Mouse (Mus musculus) kidney, postnatal 0 days (tissue): Measurements from ENCODE around the gene Alg9. TPM values are rescaled to one million over a fixed set of nuclear protein-coding genes. Genes with fewer than 3 reads are reported as not detected.

ENCODE experiments used
- ATAC-seq: fragments of 200-750 bp; cut with Nextera tagmentation; replicated peaks from 2 replicates; pipeline ENCODE4 v1.8.0; 2017; ENCODE audit warnings: low read depth, moderate number of reproducible peaks, moderate TSS enrichment, moderate library complexity; ENCODE audit not compliant: low FRiP score
- DNase-seq: peaks from one replicate; pipeline ENCODE4 v3.0.0-alpha.2; 2016; ENCODE audit warnings: low spot score
- H3K27ac ChIP-seq: fragments of 300-500 bp; sonication (generic); 2 replicates; pipeline ENCODE4 v1.5.1; 2014; ENCODE audit warnings: mild to moderate bottlenecking
- H3K27me3 ChIP-seq: fragments of 300-500 bp; sonication (generic); 2 replicates; pipeline ENCODE4 v1.6.1; 2014; ENCODE audit warnings: low read length, mixed read lengths; ENCODE audit not compliant: insufficient read depth
- H3K36me3 ChIP-seq: fragments of 300-500 bp; sonication (generic); 2 replicates; pipeline ENCODE4 v1.6.1; 2014; ENCODE audit warnings: low read length, mixed read lengths; ENCODE audit not compliant: insufficient read depth
- H3K4me1 ChIP-seq: fragments of 300-500 bp; sonication (generic); replicated peaks from 2 replicates; pipeline ENCODE4 v1.6.1; 2014; ENCODE audit warnings: antibody characterized with exemption, low read length, mixed read lengths; ENCODE audit not compliant: insufficient read depth
- H3K4me2 ChIP-seq: fragments of 300-500 bp; sonication (generic); 2 replicates; pipeline ENCODE4 v1.6.1; 2014; ENCODE audit warnings: mild to moderate bottlenecking, low read length, moderate library complexity, mixed read lengths
- H3K4me3 ChIP-seq: fragments of 300-500 bp; sonication (generic); replicated peaks from 2 replicates; pipeline ENCODE4 v1.5.1; 2014; ENCODE audit warnings: low read depth, low read length
- H3K9ac ChIP-seq: fragments of 300-500 bp; sonication (generic); 2 replicates; pipeline ENCODE4 v1.6.1; 2014; ENCODE audit warnings: low read depth, low read length
- H3K9me3 ChIP-seq: fragments of 300-500 bp; sonication (generic); replicated peaks from 2 replicates; pipeline ENCODE4 v1.6.1; 2016; ENCODE audit warnings: low read length, inconsistent platforms, mixed read lengths
- CTCF ChIP-seq: IDR thresholded peaks from 2 replicates; pipeline ENCODE4 v1.5.1; 2016; ENCODE audit warnings: antibody characterized with exemption, low read depth, mild to moderate bottlenecking, moderate library complexity
- WGBS: fragments of 180-500 bp; shearing (Covaris S2); extraction: QIAGEN DNeasy Blood & Tissue Kit; methylation state at CpG from one replicate; pipeline ENCODE4 v1.1.7; 2014; 5-methylcytosine and 5-hydroxymethylcytosine counted together
- polyA plus RNA-seq: library from polyadenylated mRNA; unstranded; fragments of >200 nt; fragmentation: Nextera tagmentation; extraction: Ambion mirVana; gene quantifications from 2 replicates; pipeline ENCODE4 v1.2.1, GENCODE M21; 2015

The Alg9 gene
- polyA plus RNA-seq, 1 experiment from 2014 or later: 24.8 TPM

GRCm38 (mm10) chr9:50847606-50848368 lies 73.0 kb downstream of the Alg9 start:
- Histone ChIP-seq H3K27ac (peak overlapping the region; percentile 74; the same call in 1 of the 2 replicates), H3K9me3 (no peaks in the 10 kb centered on the region), H3K27me3 (no peaks in the 10 kb centered on the region), H3K4me1 (peaks cover 17% of the 10 kb centered on the region), H3K4me2 (no peak overlapping the region), H3K9ac (no peak overlapping the region), H3K4me3 (no peak overlapping the region), H3K36me3 (0 out of 2 replicates have a peak, but pooled peaks cover 4% of the 10 kb centered on the region)
- ATAC-seq (no peak), DNase-seq (no peak)
- WGBS: 48% methylated on average over 12 of the region's 12 CpGs
- TF ChIP-seq CTCF: no peak

GRCm38 (mm10) chr9:50848821-50849220 lies 74.0 kb downstream of the Alg9 start:
- Histone ChIP-seq H3K9ac (no peak overlapping the region), H3K36me3 (no peaks in the 10 kb centered on the region), H3K9me3 (no peaks in the 10 kb centered on the region), H3K4me1 (peaks cover 22% of the 10 kb centered on the region), H3K27ac (peak overlapping the region; percentile 74), H3K4me3 (no peak overlapping the region), H3K27me3 (no peaks in the 10 kb centered on the region), H3K4me2 (no peak overlapping the region)
- WGBS: 56% methylated on average over 5 of the region's 5 CpGs
- DNase-seq (peak; percentile 3), ATAC-seq (0 out of 2 replicates have a peak, but pooled peaks have one; percentile 19)
- TF ChIP-seq CTCF: no peak

- H3K9me3 ChIP-seq: no peaks in the 10 kb centered on the region
- H3K27ac ChIP-seq: peak overlapping the region; percentile 74; the same call in 1 of the 2 replicates
Observed at GRCm38 (mm10) chr9:50849249-50849648, 74.4 kb downstream of the Alg9 start.

GRCm38 (mm10) chr9:50849755-50850154 lies 74.9 kb downstream of the Alg9 start:
- H3K36me3 ChIP-seq: no peaks in the 10 kb centered on the region
- H3K27ac ChIP-seq: no peak overlapping the region
- no peak overlapping the region for H3K4me2 ChIP-seq
- no peaks in the 10 kb centered on the region for H3K27me3 ChIP-seq
- TF ChIP-seq CTCF: no peak
- H3K9me3 ChIP-seq: no peaks in the 10 kb centered on the region
- no peak overlapping the region for H3K9ac ChIP-seq
- H3K4me1 ChIP-seq: peaks cover 24% of the 10 kb centered on the region
- 72% methylated on average over 9 of the region's 9 CpGs for WGBS
- no peak overlapping the region for H3K4me3 ChIP-seq
- DNase-seq (no peak), ATAC-seq (no peak)

More at GRCm38 (mm10) chr9:50849249-50849648, 74.4 kb downstream of the Alg9 start:
- no peak overlapping the region for H3K4me2 ChIP-seq
- peaks cover 22% of the 10 kb centered on the region for H3K4me1 ChIP-seq
- H3K9ac ChIP-seq: no peak overlapping the region
- no peaks in the 10 kb centered on the region for H3K36me3 ChIP-seq
- DNase-seq (peak; percentile 94), ATAC-seq (peak; percentile 62)
- 21% methylated on average over 8 of the region's 8 CpGs for WGBS
- TF ChIP-seq CTCF: peak; percentile 95
- no peak overlapping the region for H3K4me3 ChIP-seq
- H3K27me3 ChIP-seq: no peaks in the 10 kb centered on the region

- 23% methylated on average over 11 of the region's 11 CpGs for WGBS
- ATAC-seq (no peak), DNase-seq (peak; percentile 49)
- no peaks in the 10 kb centered on the region for H3K27me3 ChIP-seq
- H3K4me2 ChIP-seq: 0 out of 2 replicates have a peak overlapping the region, but pooled peaks have one; percentile 10
- TF ChIP-seq CTCF: no peak
- H3K9me3 ChIP-seq: no peaks in the 10 kb centered on the region
- peaks cover 19% of the 10 kb centered on the region for H3K4me1 ChIP-seq
- no peak overlapping the region for H3K27ac ChIP-seq
- no peak overlapping the region for H3K9ac ChIP-seq
- no peaks in the 10 kb centered on the region for H3K36me3 ChIP-seq
- H3K4me3 ChIP-seq: no peak overlapping the region
Observed at GRCm38 (mm10) chr9:50850271-50850670, 75.5 kb downstream of the Alg9 start.

- WGBS: 59% methylated on average over 8 of the region's 8 CpGs
- H3K36me3 ChIP-seq: no peaks in the 10 kb centered on the region
- 0 out of 2 replicates have a peak overlapping the region, but pooled peaks have one; percentile 10 for H3K4me2 ChIP-seq
- peaks cover 14% of the 10 kb centered on the region for H3K4me1 ChIP-seq
- no peak overlapping the region for H3K27ac ChIP-seq
- ATAC-seq (no peak), DNase-seq (no peak)
- no peak for TF ChIP-seq CTCF
- no peak overlapping the region for H3K4me3 ChIP-seq
- H3K27me3 ChIP-seq: no peaks in the 10 kb centered on the region
- H3K9ac ChIP-seq: no peak overlapping the region
- H3K9me3 ChIP-seq: no peaks in the 10 kb centered on the region
Observed at GRCm38 (mm10) chr9:50850713-50851112, 75.9 kb downstream of the Alg9 start.
